Mouse (Mus musculus) naive thymus-derived CD4-positive, alpha-beta T cell, adult 2 months (primary cell): ENCODE measurements at regions not wholly inside any gene's neighbourhood (a gene's known extent, or its start where the extent isn't known, plus 50 kb on each side); places are given as distances from the start of the nearest gene placed in this dataset.

ENCODE experiments used
- DNase-seq: peaks from one replicate; pipeline ENCODE4 v3.0.0-alpha.2; 2011; ENCODE audit warnings: low read depth

- no peak for DNase-seq
Observed at GRCm38 (mm10) chr9:85521342-85521741, 194.2 kb upstream of the Tent5a start.

DNA sequence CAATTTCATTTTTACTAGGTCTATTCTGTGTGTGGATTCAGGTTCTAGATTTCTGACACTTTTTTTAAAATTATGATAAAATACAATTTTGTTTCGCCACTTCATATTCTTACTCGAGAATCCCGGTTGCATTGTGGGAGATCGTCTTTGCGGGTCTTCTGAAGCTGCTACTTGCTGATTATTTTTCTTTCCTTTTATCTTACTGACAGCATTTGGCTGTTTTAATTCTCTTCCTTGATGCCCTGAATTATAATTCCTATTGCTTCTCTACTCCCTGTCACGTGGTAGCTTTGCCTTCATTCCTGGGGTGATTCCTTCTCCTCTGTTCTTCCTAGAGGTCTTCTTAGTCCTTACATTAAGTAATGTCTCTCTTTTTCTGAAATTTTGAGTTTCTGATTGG lies 193.8 kb upstream of the Tent5a start:
- DNase-seq, result no peak

DNA sequence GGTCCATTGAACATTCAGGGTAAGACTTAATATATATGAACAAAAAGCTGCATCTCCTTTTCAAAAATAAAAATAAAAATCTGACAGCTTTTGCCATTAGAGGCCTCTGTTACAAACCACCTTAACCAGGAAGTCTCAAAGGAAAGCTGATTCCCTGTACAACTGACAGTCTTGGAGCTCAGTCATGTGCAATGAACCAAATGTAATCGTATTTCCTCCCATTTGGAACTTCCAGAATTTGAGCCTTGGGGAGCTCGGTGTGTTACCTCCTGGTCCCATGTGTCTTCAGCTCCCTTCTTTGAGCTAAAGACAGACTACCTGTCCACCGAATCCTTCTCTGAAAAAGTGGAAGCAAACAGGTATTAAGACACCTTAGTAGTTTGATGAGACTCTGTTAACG lies 171.9 kb upstream of the Tent5a start:
- no peak for DNase-seq

- DNase-seq, result no peak
Observed at GRCm38 (mm10) chr9:85497348-85497747, 170.2 kb upstream of the Tent5a start.

DNA sequence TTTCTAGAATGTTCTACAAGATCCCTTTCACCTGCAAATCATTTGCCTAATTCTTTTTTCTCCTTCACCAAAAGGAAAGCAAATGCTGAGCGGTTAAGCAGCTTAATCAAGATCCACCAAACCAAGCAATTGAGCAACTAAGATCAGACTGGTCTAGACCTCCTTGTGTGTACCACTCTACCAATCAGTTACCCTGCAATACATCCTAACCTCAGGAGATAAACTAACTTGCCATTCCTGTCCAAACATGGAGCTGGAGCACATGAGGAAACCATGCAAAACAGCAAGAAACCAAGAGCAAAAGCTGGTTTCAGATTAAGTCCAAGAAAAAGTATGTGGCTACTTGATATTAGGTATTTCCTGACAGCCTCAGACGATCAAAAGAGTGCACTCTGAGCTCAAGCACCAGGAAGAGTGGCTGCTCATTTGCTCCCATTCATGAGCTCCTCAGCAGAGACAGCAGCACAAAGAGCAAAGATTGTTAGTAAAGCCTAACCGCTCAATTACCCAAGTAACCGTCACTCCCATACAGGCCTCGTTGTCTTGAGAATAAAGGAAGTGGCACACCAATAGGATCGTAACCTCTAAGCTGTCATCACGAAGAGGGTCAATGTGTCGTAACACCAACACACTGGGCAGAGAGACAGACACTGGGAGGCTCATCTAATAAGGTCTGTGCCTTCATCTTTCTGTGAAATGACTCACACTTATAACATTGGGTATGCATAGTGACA lies 169.5 kb upstream of the Tent5a start:
- DNase-seq, result no peak

GRCm38 (mm10) chr9:85495056-85495455 lies 167.9 kb upstream of the Tent5a start:
- no peak for DNase-seq

- no peak for DNase-seq
Observed at GRCm38 (mm10) chr9:85493760-85494159, 166.6 kb upstream of the Tent5a start.

DNA sequence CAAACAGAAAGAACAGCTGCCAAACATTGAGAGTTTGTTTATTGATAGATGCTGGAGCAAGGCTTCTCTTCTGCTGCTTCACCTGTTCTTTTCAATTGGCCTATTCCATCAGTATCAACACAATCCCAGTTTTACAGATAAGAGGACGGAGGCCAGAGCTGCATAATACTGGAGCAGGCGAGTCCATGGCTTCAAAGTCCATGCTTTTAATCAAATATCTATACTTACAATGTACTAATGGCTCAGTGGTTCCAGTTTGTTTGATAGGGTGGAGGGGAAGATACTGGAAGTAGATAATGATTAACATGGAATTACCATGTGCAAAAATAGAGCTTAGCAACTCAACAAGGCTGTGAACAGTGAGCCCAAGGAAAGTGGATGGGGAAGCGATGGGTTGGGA lies 163.2 kb upstream of the Tent5a start:
- no peak for DNase-seq

DNA sequence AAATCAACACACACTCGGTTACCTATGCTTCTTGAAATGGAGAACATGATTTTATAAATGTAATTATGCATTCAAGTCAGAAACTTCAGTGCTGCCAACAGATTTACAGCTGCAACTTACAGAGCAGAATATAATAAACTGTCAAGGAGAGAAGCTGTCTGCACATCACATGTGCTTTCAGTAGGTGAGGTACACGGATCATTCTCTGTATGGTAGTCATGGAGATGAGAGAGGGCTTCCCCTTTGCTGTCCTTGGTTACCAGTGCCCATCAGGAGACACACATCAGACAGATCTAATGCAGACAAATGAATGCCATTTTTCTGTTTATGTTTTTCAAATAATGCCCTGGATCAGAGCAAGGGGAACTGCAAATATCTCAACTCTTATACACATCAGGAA lies 160.8 kb upstream of the Tent5a start:
- DNase-seq, result no peak

DNA sequence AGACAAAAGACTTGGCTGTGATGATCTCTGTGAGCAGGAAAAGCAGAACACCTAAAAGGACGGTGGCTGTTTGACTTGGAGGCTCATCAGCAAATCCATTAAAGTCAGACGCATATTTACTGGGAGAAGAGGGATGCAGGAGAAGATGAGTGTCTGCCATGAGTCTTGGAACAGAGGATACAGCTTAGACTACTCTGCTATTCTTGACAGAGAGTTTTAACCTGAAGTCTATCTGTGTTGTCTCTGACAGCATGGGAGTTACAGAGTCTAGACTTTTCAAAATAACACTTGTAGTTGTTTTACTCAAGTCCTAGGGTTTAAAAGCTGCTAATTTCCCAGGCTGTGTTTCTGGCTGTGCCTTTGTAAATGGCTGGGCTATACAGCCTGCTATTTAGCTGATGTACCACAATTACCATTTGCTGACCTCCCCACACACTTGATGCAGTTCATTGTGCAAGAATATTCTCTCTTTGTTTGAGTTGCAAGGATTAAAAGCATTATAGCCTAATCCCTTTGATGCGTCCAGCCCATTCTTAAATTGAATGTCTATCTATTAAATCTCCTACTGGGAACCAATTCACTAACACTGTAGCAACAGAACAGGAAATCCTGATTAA lies 160.0 kb upstream of the Tent5a start:
- DNase-seq, result no peak

- DNase-seq, result no peak
Observed at GRCm38 (mm10) chr9:85485749-85486148, 158.6 kb upstream of the Tent5a start.

GRCm38 (mm10) chr9:85483248-85483647 lies 156.1 kb upstream of the Tent5a start:
- no peak for DNase-seq

- DNase-seq, result no peak
Observed at GRCm38 (mm10) chr9:85480566-85480965, 153.4 kb upstream of the Tent5a start.

GRCm38 (mm10) chr9:85475214-85475613 lies 148.1 kb upstream of the Tent5a start:
- no peak for DNase-seq

DNA sequence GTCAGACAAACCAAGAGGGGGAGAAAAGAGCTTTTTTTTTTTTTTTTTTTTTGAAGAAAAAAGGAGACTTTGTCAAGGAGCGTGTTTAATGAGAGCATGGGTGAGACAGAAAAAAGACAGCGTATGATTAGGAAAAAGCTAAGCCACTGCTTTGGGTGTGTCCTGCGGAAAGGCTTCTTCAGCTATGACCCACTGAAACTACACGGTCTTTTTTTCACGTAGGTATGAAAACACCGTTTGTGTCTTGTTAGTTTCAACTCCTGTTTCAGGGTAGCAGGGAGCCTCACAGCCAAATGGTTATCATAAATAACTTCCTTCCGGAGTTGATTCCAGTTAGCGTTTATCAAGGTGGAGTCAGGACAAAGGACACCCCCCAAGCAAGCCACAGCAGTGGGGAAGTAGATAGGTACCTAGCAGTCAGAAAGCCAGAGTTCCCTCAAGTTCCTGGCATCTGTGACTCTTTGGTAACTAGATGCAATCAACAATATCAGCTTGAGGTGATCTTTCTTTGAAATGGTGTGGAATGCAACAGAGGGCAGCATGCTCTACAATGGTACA lies 143.2 kb upstream of the Tent5a start:
- no peak for DNase-seq

DNA sequence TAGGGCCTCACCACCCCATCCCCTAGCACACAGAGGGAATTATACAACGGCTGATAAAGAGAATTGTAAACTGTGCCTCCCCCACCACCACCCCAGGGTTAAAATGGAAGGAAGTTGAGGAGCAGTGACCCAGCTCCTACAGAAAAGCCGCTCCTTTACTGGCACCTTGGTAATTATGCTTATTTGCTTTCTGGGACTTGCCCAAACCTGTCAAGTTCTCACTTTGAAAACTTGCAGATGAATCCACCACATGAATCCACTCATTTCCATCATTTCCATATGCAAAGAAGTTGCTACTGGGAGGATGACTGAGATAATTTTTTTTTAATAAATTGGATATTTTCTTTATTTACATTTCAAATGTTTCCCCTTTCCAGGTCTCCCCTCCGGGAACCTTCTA lies 142.1 kb upstream of the Tent5a start:
- no peak for DNase-seq

- DNase-seq, result no peak
Observed at GRCm38 (mm10) chr9:85466671-85467070, 139.5 kb upstream of the Tent5a start.

DNA sequence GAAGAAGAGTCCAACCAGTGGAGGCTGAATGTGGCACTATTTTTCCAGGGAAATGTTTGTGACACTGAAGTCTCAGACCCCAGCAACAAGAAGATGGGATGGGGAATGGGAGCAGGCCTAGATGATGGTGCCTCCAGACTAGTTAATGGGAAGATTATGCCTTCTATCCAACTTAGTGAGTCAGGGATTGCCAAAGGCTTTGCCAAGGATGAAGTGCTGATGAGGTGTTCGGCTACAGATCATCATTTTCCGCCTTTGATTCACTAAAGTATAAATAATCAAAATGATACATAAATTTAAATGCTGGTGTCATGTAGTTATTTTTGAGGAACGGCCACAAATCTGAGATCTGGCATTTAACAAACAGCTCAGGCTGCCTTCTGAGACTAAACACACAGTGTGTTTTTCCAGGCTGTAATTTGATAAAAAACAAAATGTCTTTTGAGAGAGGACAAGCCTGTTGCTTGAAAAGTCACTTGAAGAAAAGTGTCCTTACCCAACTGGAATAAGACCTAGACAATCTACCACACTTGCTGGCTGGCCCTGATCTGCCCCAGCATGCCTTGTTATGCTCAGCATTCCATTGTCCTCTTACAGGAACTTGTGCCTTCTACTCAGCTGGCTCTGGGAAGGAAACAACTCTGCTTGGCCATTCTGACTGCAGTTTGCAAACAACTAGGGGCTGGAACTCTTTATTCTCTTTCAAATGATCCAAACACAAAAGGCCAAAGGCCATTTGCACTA lies 132.1 kb upstream of the Tent5a start:
- DNase-seq, result no peak

DNA sequence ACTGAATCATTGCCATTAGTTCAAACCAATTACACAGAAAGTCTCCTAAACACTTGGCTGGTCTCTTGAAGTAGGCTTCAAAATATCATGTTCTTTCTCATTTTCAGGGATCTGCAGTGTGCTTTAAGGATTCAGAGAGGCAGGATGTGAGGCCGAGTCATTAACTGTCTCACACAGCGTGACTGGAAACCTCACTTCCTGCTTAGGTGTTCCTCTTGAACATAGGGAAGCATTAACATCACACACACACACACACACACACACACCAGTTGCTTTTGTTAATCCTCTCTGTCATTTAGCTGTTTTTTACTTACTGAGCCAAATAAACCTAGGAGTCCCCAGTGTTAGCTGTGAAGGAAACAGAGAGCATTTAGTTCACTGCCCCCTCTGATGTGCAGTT lies 131.2 kb upstream of the Tent5a start:
- no peak for DNase-seq

DNA sequence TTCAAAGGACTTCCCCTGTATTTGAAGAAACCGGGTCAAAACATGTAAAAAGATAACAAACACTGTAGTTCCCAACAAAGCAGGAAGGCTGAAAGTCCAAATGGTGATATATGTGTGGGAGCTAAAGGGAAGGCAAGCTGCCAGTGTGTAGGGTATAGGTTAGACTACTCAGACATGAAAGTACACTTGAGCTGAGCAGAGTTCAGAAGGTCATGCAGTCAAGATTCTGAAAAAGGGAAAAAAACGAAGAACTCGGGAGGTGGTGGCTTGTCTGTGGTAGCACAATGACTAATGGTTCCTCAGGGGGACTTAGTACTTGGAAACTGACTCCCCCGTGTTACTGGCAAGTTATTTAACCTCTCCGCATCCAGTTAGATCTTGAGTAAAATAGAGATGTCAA lies 130.3 kb upstream of the Tent5a start:
- no peak for DNase-seq

DNA sequence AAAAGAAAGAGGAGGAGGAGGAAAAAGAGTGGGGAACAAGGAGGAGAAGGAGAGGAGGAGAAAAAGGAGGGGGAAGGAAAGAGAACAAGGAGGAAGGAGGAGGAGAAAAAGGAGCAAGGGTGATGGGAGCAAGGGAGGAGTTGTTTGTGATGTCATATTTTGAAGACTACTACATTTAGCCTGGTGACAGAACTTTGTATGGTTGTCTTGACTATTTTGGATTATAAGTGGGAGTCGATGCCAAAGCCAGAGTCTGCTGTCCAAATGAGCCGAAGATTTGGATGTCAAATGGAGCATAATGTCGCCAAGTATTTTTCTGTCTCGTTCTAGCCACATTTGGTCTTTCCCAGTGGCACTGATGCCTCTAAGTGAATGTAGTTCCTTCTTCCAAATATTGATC lies 128.2 kb upstream of the Tent5a start:
- no peak for DNase-seq

DNA sequence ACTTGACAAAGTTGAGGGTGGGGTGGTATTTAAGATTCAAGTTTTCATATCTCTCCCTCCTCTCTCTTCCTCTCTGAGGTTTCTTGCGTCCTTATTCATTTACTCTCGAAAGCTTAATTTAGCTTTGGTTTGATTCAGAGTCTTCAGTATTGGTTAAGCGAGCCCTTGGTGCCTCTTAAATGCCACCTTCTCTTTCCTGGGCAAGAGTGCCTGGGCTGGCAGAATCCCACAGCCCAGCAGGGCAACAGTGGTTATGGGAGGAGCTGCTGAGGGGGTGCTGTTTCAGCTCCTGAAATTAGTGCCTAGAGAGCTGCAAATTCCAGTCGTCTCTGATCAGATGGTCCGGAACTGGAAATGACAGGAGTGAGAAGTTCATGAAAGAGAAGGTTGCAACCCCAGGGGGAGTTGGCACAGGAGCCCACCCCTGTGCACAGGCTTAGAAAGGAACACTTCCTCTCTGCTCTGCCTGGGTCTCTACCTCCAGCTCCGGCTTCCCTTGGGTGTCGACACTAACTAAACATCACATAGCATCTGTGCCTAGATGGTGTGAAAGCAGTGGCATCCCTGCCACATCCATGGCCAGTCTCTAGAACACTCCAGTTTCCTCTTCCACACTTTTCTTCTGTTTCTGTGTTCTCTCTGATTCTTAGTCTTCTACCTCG lies 125.2 kb upstream of the Tent5a start:
- no peak for DNase-seq

- DNase-seq, result no peak
Observed at GRCm38 (mm10) chr9:85451349-85451748, 124.2 kb upstream of the Tent5a start.
